Mouse (Mus musculus) c-Kit-positive CD71-positive TER-119-positive erythroid progenitor cells, embryonic 14.5 days (primary cell): Measurements from ENCODE around the gene Fam227b.

Source experiments
- DNase-seq: peaks from one replicate; pipeline ENCODE4 v3.0.0-alpha.2; 2013; ENCODE audit warnings: low spot score

Gene Fam227b

DNA sequence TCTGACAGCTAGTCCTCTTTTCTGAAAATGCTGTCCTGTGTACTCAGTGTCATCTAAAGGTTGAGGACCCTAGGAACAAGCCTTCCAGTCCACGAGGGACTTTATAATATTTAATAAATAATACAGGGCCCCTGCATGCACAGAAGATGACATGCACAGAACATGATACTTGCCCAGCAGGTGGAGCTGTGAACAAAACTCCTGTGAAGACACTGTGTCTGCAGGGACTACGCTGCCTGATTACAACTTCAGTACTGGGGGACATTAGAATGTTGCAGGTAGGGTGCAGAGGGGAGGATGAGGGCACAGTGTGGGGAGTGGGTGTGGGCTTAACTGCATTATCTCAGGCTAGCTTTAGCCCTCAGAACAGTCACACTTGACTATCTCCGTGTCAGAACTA lies 145.7 kb downstream of the Fam227b start:
- no peak for DNase-seq

GRCm38 (mm10) chr2:126002291-126002690 lies 149.5 kb downstream of the Fam227b start:
- DNase-seq: no peak

- no peak for DNase-seq
Observed at GRCm38 (mm10) chr2:125975808-125976345, 175.9 kb downstream of the Fam227b start.

DNA sequence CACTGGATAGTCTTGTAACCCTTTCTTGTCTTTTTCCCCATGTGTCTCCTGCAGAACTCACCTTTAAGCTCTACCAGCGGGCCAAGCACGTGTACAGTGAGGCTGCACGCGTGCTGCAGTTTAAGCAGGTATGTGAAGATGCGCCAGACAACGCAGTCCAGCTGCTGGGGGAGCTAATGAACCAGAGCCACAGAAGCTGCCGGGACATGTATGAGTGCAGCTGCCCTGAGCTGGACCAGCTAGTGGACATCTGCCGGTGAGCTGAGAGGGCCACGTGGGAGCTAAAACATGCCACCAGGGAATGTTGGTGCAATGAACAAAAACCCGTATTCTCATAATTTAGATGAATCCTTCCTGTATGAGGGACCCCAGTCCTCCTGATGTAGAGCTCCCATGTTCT lies 176.6 kb downstream of the Fam227b start:
- no peak for DNase-seq

DNA sequence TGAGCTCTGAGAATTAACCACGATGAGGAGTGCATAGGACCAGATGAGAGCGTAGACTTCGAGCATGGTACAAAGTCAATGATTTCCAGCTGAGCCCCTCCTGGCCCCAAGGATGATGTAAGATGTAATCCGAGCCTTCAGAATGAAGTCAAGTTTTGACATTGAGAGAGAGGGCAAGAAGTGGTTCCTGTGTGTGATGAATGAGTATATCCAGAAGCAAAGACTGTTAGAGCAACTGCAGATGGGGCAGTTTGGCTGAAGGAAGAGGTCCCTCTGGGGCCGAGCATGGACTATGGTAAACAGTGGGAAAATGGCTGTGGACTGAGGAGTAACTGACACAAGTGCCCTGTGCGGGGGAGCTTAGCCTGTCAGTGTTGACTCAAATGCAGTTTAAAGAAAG lies 178.6 kb downstream of the Fam227b start:
- no peak for DNase-seq

- DNase-seq: no peak
Observed at GRCm38 (mm10) chr2:125968811-125969210, 183.0 kb downstream of the Fam227b start.

DNA sequence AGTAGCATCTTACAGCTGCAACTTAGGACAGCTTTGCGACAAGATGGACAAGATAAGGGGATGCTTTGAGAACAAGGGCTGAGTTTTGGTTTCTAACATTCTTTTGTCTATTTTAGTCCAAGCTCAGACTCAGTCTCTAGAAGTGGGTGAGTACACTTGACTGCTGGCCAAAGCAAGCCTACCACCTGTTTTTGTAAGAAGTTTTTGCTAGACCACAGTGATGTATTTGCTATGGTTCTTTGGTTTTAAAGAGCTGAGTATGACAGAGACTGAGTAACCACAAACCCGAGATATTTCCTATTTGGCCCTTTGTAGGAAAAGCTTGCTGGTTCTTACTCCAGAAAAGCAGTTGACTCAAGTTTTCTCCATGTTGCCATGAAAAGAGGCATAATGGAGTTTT lies 203.6 kb downstream of the Fam227b start:
- no peak for DNase-seq

DNA sequence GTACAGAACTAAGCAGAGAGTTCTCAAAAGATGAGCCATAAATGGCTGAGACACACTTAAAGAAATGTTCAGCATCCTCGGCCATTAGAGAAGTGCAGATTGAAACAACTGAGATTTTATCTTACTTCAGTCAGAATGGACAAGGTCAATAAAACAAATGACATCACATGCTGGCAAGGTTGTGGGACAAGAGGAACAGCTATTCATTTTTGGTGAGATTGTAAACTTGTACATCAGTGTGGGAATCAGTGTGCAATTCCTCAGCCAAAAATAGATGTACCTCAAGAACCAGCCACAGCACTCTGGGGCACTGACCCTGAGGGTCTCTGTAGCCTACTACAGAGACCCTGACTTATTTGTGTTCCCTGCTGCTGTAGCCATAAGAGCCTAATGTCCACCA lies 208.5 kb downstream of the Fam227b start:
- no peak for DNase-seq

DNA sequence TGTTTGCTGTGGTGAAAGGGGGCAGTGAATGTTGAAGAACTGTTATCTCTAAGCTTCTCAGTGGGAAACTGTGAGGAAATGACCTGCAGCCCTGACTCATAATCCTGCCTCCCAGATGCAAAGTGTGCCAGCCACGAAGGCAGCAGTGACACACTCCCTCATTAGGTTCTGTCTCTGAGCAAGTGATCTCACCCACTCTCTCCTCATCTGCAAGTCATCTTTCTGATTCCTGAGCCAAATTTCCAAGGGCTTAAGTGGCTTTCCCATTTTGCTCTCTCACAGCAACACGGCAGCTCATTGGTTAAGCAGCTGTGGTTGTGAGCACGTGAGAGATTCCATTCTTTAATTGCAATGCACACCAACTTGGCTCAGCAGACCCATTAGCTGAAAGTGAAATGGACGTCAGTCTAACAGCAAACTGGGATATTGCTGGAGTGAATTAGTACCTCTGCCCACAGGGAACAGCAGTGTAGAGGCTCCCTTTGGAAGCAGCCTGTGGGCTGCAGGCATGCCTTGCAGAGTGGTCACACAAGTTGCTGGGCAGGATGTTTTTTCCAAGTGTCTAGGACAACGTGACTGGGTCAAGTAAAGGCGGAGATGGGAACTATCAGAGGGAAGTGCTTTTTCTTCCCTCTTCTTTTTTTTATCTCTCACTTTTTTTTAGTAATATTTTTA lies 210.6 kb downstream of the Fam227b start:
- DNase-seq: no peak

GRCm38 (mm10) chr2:125938993-125939642 lies 212.7 kb downstream of the Fam227b start:
- no peak for DNase-seq

DNA sequence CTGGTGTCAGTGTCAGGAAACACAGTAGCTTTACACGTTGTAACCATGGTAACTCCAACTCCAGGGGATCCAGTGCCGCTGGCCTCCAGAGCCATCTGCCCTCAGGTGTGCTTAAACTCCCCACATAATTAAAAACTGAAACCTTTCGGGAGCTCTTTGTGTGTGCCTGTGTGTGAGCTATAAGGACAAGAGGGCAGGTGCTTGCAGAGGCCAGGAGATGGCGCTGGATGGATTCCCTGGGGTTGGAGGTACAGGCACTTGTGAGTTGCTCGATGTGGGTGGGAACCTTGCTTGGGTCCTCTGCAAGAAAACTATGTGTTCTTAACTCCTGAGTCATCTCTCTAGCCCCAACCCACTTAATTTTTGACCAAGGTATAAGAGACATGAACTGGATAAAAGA lies 215.4 kb downstream of the Fam227b start:
- DNase-seq: no peak

DNA sequence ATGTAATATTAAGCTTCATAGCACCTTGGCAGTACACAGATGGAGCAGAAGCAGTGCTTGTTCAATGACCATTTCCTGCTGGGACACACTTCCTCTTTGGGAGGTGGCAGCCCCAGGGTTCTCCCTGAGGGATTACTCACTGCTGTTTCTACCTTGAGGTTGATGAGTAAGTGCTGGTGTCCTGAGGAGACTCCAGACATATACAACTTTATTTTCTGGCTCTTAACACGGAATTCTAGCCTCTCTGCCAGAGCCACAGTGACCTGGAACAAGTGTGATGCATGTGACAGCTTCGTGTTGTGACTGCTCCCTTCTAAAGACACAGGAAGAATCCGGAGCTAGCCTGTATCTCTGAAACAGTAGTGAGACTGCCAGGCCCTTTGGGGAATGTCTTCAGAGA lies 217.8 kb downstream of the Fam227b start:
- no peak for DNase-seq
